Mouse (Mus musculus): Measurements from ENCODE around the gene Akt1. TPM values are rescaled to one million over a fixed set of nuclear protein-coding genes. Genes with fewer than 3 reads are reported as not detected.
A peak's percentile ranks its signal among the peaks of the same experiment; 100 is the strongest.

Gene Akt1
- polyA plus RNA-seq, 1 experiment from 2014 or later: 61.1 TPM

DNA sequence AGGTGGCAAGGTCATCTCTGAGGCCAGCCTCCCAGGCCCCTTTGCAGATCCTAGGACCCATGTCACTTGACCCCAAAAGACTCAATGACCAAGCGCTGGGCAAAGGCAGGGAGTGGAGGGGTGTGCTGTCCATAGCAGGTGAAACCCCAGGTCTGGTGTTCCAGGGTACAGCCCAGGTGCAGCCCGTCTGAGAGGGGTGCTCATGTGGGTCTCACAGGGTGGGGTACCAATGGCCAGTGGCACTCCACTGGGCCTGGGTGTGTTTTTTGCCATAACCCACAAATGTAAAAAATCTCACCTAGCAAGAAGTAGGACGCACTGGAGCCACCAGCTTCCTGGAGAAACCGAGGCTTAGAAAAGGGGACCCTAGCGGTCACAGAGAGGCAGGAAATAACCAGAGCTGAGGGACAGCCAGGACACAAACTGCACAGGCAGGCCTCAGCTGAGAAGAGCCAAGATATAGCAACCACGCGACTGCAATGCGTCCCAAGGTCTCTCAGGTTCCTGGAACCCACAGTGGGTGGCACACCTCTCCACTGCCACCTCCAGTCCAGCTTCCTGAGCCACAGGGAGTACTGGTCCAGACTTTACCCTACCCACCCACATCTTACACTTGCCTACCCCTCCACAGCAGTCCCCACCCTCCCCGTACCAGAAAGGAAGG is 8.7 kb downstream of the Akt1 start:
- H3K27ac ChIP-seq: peak overlapping the region; percentile 94
- no peaks in the 10 kb centered on the region for H3K9me3 ChIP-seq
- no peak for ATAC-seq
- H3K27me3 ChIP-seq: no peaks in the 10 kb centered on the region
- 89% methylated on average over 9 of the region's 9 CpGs for WGBS
- H3K36me3 ChIP-seq: peaks cover 74% of the 10 kb centered on the region
- peak overlapping the region; percentile 35 for H3K4me2 ChIP-seq (replicated peaks)
- peaks cover 98% of the 10 kb centered on the region for H3K4me1 ChIP-seq (replicated peaks)
- no peak overlapping the region for H3K4me3 ChIP-seq (replicated peaks)
- H3K9ac ChIP-seq (replicated peaks): peak overlapping the region; percentile 48

DNA sequence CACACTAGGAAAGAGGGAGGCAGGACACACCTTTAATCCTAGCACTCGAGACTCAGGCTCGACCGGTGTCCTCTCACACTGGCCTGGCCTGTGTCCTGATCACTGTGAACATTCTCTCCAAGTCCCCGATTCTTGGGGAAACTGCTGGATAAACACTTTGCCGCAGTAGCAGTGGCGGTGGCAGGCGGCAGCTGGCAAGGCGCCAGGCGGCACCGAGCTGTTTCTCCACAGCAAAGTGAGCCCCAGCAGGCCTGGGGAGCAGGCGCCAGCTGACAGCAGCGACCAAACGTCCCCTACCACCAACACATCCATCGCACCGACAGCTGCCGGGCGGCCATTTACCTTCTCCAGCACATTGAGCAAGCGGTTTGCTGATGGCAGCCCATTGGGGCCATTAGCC is 9.2 kb downstream of the Akt1 start:
- ATAC-seq: peak; percentile 28
- Histone ChIP-seq H3K4me2 (replicated peaks) (peak overlapping the region; percentile 35), H3K9me3 (no peaks in the 10 kb centered on the region), H3K36me3 (peaks cover 74% of the 10 kb centered on the region), H3K27me3 (no peaks in the 10 kb centered on the region), H3K4me3 (replicated peaks) (no peak overlapping the region), H3K27ac (peak overlapping the region; percentile 94), H3K9ac (replicated peaks) (peak overlapping the region; percentile 48), H3K4me1 (replicated peaks) (peaks cover 98% of the 10 kb centered on the region)
- 41% methylated on average over 18 of the region's 18 CpGs for WGBS

DNA sequence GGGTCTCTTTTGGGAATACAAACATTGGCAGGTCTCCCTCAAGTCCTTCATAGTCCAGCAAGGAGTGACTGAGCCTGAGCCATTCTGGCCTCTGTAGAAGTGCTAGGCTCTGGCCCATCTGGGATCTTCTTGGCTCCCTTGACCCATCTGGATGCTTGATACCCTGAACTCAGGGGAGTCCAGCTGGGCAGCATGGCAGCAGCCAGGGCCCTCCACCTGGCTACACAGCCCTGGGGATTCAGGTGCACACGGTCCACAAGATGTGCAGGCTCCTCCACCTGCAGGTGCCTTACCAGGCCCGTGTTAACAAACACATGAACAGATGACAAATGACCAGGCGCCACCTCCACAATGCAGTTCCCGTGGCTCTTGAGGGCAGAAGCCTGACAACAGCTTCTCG is 10.0 kb downstream of the Akt1 start:
- peak overlapping the region; percentile 94 for H3K27ac ChIP-seq
- no peak for ATAC-seq
- H3K27me3 ChIP-seq: no peaks in the 10 kb centered on the region
- H3K36me3 ChIP-seq: peaks cover 73% of the 10 kb centered on the region
- peak overlapping the region; percentile 48 for H3K9ac ChIP-seq (replicated peaks)
- H3K4me3 ChIP-seq (replicated peaks): no peak overlapping the region
- peaks cover 97% of the 10 kb centered on the region for H3K4me1 ChIP-seq (replicated peaks)
- WGBS: 67% methylated on average over 5 of the region's 5 CpGs
- H3K4me2 ChIP-seq (replicated peaks): peak overlapping the region; percentile 35
- H3K9me3 ChIP-seq: no peaks in the 10 kb centered on the region

DNA sequence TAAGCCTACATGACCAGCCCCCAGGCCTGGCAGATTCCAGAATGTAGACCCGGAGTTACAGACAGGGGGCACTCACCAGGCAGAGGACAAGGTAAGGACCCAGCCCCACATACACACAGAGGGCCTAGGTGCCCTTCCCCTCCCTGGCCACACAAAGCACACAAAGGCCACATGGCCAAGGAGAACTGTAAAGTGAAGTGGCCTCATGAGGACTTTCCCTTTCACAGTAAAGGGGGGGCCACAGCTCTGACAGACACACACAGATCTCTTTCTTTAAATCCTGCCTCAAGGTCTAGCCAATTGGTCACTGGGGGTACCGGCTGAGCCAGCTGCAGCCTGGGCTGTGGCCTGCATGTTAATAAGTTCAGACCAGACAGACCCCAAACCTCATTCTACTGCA is 10.6 kb downstream of the Akt1 start:
- Histone ChIP-seq H3K27ac (peak overlapping the region; percentile 94), H3K9me3 (no peaks in the 10 kb centered on the region), H3K9ac (replicated peaks) (peak overlapping the region; percentile 48), H3K4me1 (replicated peaks) (peaks cover 95% of the 10 kb centered on the region), H3K27me3 (no peaks in the 10 kb centered on the region), H3K4me3 (replicated peaks) (no peak overlapping the region), H3K4me2 (replicated peaks) (peak overlapping the region; percentile 35), H3K36me3 (peaks cover 73% of the 10 kb centered on the region)
- WGBS: 16% methylated on average over 2 of the region's 2 CpGs
- peak; percentile 59 for ATAC-seq

DNA sequence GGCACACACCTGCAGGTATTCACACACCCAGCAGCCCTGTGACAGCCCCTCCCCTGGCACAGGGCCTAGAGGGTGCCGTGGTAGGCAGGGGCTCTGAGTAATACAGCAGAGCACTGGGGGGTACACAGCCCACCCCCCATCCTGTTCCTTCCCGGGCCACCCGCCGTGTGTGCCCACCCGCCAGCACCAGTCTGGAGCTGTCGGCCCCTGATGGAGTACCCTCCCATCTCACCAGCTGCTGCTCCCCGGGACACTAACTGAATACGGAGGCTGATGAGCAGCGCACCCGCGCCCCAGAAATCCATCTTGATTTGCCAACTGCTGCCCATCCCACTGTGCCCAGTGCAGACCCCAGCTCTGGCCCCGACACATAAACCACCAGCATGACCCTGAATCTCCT is 11.0 kb downstream of the Akt1 start:
- H3K9ac ChIP-seq (replicated peaks): peak overlapping the region; percentile 48
- no peaks in the 10 kb centered on the region for H3K27me3 ChIP-seq
- H3K4me2 ChIP-seq (replicated peaks): peak overlapping the region; percentile 35
- 48% methylated on average over 12 of the region's 12 CpGs for WGBS
- H3K4me3 ChIP-seq (replicated peaks): no peak overlapping the region
- no peaks in the 10 kb centered on the region for H3K9me3 ChIP-seq
- peak overlapping the region; percentile 94 for H3K27ac ChIP-seq
- ATAC-seq: no peak; the same call in 1 of the 2 replicates
- H3K4me1 ChIP-seq (replicated peaks): peaks cover 91% of the 10 kb centered on the region
- H3K36me3 ChIP-seq: peaks cover 73% of the 10 kb centered on the region

DNA sequence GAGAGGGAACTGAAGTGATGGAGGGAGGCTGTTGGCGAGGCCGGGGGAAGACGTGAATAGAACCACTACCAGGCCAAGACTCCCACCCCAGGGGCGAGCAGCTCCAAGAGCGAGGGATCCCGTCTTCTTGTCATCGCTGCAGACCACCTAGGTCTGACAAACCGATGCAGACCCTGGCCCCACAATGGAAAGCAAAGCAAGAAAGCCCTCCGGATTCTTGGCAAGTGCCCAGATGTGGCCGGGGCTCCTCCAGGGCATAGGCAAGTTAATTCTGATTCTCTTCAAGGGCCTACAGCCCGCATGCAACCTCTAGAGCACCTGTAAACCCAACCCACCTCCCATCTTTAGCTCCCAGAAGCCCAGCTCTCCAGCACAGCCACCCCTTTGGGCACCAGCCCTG is 11.4 kb downstream of the Akt1 start:
- H3K9ac ChIP-seq (replicated peaks): peak overlapping the region; percentile 48
- no peaks in the 10 kb centered on the region for H3K27me3 ChIP-seq
- no peak overlapping the region for H3K4me3 ChIP-seq (replicated peaks)
- peak overlapping the region; percentile 94 for H3K27ac ChIP-seq
- 75% methylated on average over 11 of the region's 11 CpGs for WGBS
- no peaks in the 10 kb centered on the region for H3K9me3 ChIP-seq
- H3K4me1 ChIP-seq (replicated peaks): peaks cover 87% of the 10 kb centered on the region
- peak overlapping the region; percentile 35 for H3K4me2 ChIP-seq (replicated peaks)
- ATAC-seq: no peak
- H3K36me3 ChIP-seq: peaks cover 73% of the 10 kb centered on the region

DNA sequence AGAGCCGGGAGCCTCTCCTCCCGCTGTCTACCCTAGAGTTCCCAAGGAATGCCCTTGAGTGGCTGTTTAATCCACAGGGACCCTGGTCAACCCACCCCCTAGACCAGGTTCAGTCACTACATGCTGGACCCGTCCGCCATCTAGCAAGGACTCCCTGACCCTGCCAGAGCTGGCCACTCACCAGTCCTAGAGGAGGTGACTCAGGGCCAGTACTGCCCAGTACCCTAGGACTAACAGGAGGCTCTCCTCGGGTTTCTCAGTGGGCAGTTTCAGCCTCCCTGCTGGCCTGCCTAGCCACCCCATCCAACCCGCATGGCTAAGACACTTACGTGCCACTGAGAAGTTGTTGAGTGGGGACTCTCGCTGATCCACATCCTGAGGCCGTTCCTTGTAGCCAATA is 12.8 kb downstream of the Akt1 start:
- no peak overlapping the region for H3K4me2 ChIP-seq (replicated peaks)
- no peaks in the 10 kb centered on the region for H3K27me3 ChIP-seq
- H3K4me3 ChIP-seq (replicated peaks): no peak overlapping the region
- H3K4me1 ChIP-seq (replicated peaks): peaks cover 74% of the 10 kb centered on the region
- peak overlapping the region; percentile 94 for H3K27ac ChIP-seq
- H3K9ac ChIP-seq (replicated peaks): peak overlapping the region; percentile 48; the same call in 1 of the 2 replicates
- WGBS: 82% methylated on average over 9 of the region's 9 CpGs
- H3K36me3 ChIP-seq: peaks cover 76% of the 10 kb centered on the region
- ATAC-seq: no peak
- H3K9me3 ChIP-seq: no peaks in the 10 kb centered on the region

DNA sequence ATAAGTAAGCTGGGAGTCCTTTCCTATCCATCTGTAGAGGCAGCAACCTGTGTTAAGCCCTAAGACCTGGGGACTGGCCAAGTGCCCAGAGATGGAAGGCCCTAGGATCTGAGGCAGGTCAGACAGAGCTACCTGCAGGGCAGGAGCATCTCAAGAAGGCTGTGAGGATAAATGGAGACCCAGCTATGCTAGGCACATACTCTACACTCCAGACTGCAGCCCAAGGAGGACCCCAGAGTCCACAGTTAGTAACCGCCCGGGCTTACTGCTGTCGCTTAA is 13.4 kb downstream of the Akt1 start:
- Histone ChIP-seq H3K4me2 (replicated peaks) (peak overlapping the region; percentile 33; the same call in 1 of the 2 replicates), H3K36me3 (peaks cover 76% of the 10 kb centered on the region)
- 68% methylated on average over 3 of the region's 3 CpGs for WGBS

DNA sequence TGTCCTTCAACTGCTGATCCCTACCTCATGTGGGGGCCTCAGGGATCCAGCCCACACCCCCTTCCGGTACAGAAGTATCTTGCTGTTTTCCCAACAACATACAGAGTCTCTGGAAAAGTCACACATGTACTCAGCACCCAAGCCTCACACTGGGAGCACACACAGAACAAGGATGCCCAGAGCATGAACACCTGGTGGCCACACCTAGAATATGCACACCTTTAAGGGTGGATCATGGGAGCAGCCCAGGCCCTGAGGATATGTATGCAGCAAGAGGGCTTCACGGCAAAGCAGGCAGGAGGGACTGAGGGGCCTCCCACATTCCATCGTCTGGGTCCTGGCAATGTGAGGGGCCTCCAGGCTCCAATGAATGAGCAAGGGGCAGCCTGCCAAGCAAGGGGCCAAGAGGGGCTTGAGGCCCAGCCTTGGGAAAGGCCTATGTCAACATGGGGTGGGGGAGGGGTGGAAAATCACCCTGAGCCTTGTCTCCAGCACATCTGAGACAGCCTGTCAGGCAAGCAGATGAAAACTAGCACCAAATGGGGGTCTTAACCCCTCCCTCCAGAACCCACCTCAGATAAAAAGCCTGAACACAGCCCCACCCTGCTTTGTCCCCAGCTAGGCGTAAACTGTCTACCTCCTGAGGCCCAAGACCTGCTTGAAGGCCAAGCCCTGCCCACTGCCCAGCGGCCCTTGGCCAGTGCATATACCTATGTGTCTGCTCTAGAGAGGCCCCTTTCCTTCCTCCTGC is 13.9 kb downstream of the Akt1 start:
- H3K27ac ChIP-seq: peak overlapping the region; percentile 94
- H3K27me3 ChIP-seq: no peaks in the 10 kb centered on the region
- peaks cover 76% of the 10 kb centered on the region for H3K36me3 ChIP-seq
- ATAC-seq: peak; percentile 57
- H3K9ac ChIP-seq (replicated peaks): peak overlapping the region; percentile 48
- no peak overlapping the region for H3K4me3 ChIP-seq (replicated peaks)
- H3K4me1 ChIP-seq (replicated peaks): peaks cover 63% of the 10 kb centered on the region
- peak overlapping the region; percentile 33; the same call in 1 of the 2 replicates for H3K4me2 ChIP-seq (replicated peaks)
- H3K9me3 ChIP-seq: no peaks in the 10 kb centered on the region
- WGBS: 25% methylated on average over 5 of the region's 5 CpGs

More for the DNA sequence above, 13.4 kb downstream of the Akt1 start:
- Histone ChIP-seq H3K27me3 (no peaks in the 10 kb centered on the region), H3K4me1 (replicated peaks) (peaks cover 68% of the 10 kb centered on the region), H3K27ac (peak overlapping the region; percentile 94), H3K4me3 (replicated peaks) (no peak overlapping the region), H3K9me3 (no peaks in the 10 kb centered on the region), H3K9ac (replicated peaks) (peak overlapping the region; percentile 48; the same call in 1 of the 2 replicates)
- ATAC-seq: no peak

DNA sequence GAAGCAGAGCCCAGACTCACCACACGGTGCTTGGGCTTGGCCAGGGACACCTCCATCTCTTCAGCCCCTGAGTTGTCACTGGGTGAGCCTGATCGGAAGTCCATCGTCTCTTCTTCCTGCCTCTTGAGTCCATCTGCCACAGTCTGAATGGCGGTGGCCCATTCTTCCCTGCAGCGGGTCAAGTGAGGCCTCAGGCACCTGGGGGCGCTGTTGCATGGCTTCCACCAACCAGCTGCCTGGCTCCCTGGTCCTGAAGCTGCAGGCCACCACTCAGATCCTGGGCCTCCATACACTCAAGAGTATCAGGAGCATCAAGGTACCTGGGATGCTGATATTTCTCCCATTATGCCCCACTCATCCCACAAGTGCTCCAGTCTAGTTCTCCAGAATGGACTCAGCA is 15.6 kb downstream of the Akt1 start:
- ATAC-seq: no peak
- H3K36me3 ChIP-seq: peaks cover 82% of the 10 kb centered on the region
- H3K27ac ChIP-seq: no peak overlapping the region

DNA sequence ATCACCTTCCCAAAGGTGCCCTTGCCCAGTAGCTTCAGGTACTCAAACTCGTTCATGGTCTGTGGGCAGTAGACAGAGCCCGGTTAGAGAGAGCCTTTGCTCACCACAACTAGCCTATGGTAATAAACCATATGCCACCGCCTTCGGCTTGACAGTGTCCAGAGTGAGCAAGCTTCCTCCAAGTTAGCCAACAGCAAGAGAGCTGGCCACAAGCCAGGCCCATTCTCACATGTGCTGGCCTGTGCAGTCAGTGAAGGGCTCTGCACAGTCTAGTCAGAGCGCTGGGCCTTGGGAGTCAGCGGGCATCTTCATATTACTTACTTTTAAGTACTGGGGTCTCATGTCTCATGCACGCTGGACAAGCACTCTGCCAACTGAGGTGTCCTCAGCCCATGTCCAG is 16.1 kb downstream of the Akt1 start:
- Histone ChIP-seq H3K36me3 (peaks cover 87% of the 10 kb centered on the region), H3K4me2 (replicated peaks) (no peak overlapping the region), H3K27ac (no peak overlapping the region), H3K27me3 (no peaks in the 10 kb centered on the region), H3K4me3 (replicated peaks) (no peak overlapping the region), H3K9me3 (no peaks in the 10 kb centered on the region), H3K4me1 (replicated peaks) (peaks cover 45% of the 10 kb centered on the region), H3K9ac (replicated peaks) (no peak overlapping the region)
- no peak for ATAC-seq
- 97% methylated on average over 7 of the region's 7 CpGs for WGBS

More for the DNA sequence above, 15.6 kb downstream of the Akt1 start:
- H3K4me1 ChIP-seq (replicated peaks): peaks cover 50% of the 10 kb centered on the region
- no peak overlapping the region for H3K4me2 ChIP-seq (replicated peaks)
- no peaks in the 10 kb centered on the region for H3K27me3 ChIP-seq
- H3K9ac ChIP-seq (replicated peaks): no peak overlapping the region
- WGBS: 78% methylated on average over 6 of the region's 6 CpGs
- H3K9me3 ChIP-seq: no peaks in the 10 kb centered on the region
- no peak overlapping the region for H3K4me3 ChIP-seq (replicated peaks)

DNA sequence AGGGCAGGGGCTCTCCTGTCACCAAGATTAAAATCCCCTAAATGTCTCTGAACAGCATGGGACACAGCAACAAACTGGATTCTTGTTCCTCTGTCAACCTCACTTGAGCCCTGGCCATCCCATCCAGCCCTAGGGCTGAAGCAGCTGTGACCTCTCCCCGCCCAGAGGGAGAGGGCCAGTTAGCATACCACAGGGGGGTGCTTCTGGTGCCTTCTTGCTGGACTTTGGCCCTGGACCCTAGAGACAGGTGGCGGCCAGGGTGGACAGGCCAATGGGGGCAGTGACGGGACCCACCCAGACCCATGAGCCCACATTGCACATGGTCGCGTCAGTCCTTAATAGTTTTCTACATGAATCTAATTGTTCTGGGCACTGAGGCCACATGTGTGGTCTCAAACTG is 20.6 kb downstream of the Akt1 start:
- no peak overlapping the region for H3K4me3 ChIP-seq (replicated peaks)
- peak overlapping the region; percentile 32; the same call in 1 of the 2 replicates for H3K27ac ChIP-seq
- ATAC-seq: no peak
- H3K36me3 ChIP-seq: peaks cover 91% of the 10 kb centered on the region
- H3K4me1 ChIP-seq (replicated peaks): 0 out of 2 replicates have a peak, but pooled peaks cover 9% of the 10 kb centered on the region
- H3K27me3 ChIP-seq: no peaks in the 10 kb centered on the region
- H3K9ac ChIP-seq (replicated peaks): no peak overlapping the region
- no peak overlapping the region for H3K4me2 ChIP-seq (replicated peaks)
- 93% methylated on average over 5 of the region's 5 CpGs for WGBS
- no peaks in the 10 kb centered on the region for H3K9me3 ChIP-seq

Data from midbrain, embryonic 13.5 days (tissue).